Mouse (Mus musculus): Measurements from ENCODE around the gene Hsdl2.

Gene Hsdl2

DNA sequence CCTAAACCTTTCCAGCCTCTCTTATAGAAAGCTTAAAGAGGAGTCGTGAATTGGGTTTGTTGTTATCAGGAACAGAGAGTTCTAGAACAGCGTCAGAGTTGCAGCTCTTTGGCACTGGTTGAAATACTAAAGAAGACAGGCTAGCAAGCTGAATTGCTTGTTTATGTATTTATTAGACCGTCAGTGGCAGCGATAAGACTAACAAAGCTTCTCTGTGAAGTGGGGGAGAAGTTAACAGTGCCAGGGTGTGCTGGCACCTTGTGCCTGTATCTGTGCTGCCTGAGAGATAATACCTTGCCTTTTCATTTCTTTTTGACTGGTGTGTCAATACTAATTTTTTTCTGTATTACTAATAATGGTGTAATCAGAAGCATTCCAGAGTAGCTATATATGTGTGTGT, 46.9 kb downstream of the Hsdl2 start:
- no peak for DNase-seq

DNA sequence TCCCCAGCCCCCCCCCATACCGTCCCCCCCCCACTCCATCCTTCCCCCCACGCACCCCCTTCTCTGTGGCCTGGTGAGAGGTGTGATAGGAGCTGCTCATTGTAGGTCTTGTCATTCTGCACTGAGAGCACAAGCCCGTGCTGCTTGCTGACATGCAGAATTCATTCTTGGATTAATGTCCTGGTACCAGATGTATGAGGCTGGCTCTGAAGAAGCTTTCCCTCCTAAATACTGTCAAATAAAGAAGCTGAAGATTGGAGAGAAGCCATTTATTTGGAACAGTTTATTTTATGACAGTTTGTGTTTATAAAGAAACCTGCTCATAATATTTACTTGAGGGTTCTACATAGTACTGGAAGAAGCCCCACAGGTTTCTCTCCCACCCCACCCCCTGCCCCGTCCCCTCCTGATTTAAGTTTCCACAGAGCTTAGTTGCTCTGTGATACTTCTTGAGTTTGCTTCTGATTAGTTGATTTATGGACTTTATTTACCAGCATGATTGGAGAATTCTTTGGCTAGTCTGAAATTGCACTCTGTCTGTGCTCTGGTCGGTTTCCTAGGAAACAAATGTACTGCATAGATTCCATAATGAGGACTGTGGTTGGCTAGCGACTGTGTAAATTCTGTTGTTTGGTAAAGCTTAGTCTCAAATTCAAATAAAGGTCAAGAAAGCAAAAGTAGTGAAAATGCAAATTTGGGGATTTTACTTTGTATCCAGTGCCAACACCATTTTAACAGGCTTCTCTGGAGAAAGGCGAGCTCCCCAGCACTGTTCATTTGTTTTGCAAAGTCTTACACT, 47.9 kb downstream of the Hsdl2 start:
- no peak for DNase-seq

DNA sequence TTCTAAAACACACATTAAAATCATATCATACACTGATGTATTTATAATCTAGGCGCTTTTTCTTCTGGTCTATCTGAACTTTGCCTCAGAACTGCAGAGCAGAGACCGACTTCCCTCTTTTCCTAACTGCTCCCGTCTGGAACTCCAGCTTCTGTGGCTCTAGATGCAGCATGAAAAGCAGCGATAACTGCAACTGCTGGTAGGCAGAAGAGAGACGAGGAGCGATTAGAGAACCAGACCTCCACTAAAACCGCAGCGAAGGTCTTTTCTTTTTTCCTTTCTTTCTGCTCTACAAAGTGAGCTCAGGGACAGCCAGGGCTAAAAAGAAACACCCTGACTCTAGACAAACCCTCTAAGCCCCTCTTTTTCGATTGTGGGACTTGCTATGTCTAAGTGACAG, 48.8 kb downstream of the Hsdl2 start:
- DNase-seq, result no peak

DNA sequence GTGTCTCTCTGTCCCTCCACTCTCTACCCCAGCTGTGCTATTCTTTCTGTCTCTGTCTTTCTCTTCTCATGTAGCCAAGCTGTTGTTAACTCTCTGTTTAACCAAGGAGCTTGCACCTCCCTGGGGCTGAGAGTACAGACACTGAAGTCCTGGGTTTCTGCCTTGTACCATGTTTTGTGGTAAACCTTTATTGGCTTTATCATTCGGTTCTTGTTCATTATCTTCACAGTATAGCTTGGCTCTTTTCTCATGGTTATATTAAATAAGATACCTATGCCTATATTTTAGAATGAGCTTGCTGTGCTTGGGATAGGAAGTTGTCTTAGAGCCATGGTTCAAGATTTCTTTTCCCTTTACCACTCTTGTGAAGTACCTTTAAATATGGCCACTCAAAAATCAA, 53.2 kb downstream of the Hsdl2 start:
- DNase-seq, result no peak

- no peak for DNase-seq
These were observed 57.8 kb downstream of the Hsdl2 start for GRCm38 (mm10) chr4:59639163-59639562.

- DNase-seq, result no peak
These were observed 59.4 kb downstream of the Hsdl2 start for GRCm38 (mm10) chr4:59640720-59641119.

DNA sequence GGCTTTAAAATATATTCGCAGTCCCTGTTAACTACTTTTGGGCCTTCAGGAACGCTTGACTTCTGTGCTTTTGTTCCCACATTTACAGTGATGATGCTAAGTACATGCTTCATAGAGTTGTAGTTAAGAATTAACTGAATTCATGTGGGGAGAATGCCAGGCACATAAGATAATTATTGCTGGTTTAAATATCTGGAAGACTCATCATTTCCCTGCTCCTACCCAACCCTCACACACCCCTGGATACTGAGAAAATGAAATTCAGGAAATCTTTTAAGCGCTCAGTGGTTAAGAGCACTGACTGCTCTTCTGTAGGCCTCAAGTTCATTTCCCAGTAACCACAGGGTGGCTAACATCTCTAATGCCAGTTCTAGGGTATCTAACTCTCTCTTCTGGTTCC, 60.7 kb downstream of the Hsdl2 start:
- DNase-seq, result no peak

- no peak for DNase-seq
These were observed 61.3 kb downstream of the Hsdl2 start for GRCm38 (mm10) chr4:59642657-59643056.

DNA sequence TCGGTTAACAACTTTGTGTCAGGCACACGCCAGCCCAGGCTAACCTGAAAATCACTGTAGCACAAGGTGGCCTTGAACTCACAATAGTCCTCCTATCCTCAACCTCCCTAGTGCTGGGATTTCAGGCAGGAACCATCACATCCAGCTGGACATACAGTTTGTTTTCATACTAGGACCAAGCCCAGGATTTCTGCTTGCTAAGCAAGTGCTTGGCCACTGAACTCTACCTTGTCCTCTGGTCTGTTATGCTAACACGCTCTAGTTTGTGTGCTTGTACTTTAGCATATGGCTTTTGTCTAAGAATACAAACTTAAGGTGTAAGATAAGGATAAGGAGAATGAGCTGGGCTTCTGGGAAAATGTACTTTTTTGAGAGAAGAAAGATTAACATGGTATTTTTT, 63.1 kb downstream of the Hsdl2 start:
- no peak for DNase-seq

- no peak for DNase-seq
These were observed 63.6 kb downstream of the Hsdl2 start for GRCm38 (mm10) chr4:59644992-59645391.

GRCm38 (mm10) chr4:59645610-59646009, 64.2 kb downstream of the Hsdl2 start:
- DNase-seq, result no peak

DNA sequence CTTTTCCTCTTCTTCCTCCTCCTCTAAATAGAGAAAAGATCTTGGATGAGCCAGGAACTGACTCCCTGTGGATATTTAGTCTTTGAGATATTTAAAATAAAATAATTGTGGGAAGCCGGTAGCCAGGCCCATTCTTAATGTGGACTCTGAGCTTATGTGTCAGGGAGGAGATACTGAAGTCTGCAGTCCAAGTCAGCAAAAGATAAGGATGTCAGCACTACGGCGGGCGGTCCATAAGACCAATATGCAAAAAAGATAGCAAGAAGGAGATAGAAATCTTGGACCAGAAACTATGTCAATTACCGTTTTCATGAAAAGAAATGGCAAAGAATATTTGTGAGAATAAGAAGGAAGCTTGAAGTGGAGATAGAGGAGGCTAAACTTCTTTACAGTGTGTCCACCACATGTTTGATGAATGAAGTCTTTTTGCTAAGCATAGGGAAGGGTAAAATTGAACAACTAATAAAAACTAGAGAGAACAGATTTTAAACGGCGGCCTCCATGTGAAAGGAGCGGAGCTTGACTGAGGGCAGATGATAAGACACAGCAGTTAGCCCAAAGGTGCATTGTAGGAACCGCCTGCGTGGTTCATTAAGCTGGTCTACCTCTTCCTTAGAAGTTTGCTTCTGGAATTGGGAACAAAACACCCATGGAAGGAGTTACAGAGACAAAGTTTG, 64.8 kb downstream of the Hsdl2 start:
- no peak for DNase-seq

DNA sequence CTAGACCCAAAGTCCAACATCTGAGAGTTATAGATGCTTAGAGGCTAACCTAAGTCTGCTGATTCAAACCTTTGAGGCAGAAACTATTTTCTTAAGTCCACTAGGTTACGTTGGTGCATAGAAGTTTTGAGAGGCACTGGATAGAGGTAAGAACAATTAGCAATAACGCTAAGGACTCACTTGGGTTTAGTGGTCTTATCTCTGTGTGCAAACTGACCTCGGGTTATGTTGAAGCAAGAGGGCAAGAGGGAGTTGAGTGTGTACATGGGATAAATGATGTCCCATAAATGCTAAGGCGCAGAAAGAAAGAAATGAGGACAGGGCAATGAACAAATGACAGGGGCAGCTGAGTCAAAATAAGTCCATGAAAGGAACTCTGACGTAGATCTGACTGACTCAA, 67.8 kb downstream of the Hsdl2 start:
- DNase-seq, result no peak

GRCm38 (mm10) chr4:59652166-59652681, 70.9 kb downstream of the Hsdl2 start:
- no peak for DNase-seq

DNA sequence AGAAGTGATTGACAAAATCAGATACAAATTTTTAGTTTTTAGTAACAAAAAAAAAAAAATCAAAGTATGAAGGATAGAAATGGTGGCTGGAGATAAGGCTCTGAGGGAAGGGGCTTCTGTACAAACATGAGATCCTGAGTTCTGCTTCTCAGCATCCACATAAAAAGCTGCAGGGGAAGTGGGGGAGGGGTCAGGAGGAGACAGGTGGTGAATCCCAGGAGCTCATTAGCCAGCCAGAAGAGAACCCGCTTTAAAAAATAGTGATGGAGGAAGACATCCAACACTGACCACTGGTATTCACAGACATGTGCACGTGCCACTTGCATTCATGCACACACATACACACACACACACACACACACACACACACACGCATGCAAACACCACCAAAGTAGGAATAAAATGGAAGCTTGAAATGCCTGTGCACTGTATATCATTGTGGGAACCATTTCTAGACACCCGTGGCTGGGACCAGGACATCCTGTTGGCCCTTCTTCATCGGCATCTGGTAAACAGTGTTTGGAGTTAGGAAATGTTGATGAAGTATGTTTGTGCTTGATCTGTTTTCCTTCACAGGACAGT, 74.8 kb downstream of the Hsdl2 start:
- no peak for DNase-seq

DNA sequence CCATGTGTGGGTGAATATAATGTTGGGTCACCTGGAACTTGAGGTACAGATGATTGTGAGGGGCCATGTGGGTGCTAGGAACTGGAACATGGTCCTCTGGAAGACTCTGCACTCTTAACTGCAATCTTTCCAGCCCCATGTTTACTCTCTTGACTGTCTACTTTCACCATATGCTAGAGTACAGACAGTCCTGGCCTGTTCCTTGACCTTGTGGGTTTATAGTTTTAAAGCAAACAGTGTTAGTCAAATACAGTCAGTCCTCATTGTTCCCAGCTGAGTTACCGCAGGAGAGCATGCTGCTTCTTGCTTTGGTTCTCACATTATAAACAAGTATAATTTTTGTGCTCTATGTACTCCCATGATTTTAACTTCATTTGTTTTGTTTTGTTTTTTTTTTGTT, 80.8 kb downstream of the Hsdl2 start:
- DNase-seq, result peak in 1 of 2 experiments; percentile 19

GRCm38 (mm10) chr4:59663451-59663850, 82.1 kb downstream of the Hsdl2 start:
- no peak for DNase-seq

- DNase-seq, result peak in 1 of 2 experiments; percentile 27
These were observed 85.4 kb downstream of the Hsdl2 start for GRCm38 (mm10) chr4:59666550-59667317.

- no peak for DNase-seq
These were observed 86.7 kb downstream of the Hsdl2 start for GRCm38 (mm10) chr4:59668050-59668449.
